Mouse (Mus musculus) left cerebral cortex, adult 8-10 months (tissue): ENCODE results near the gene Olfr768. TPM values are rescaled to one million over a fixed set of nuclear protein-coding genes. Genes with fewer than 3 reads are reported as not detected.
"Not testable (repeated sequence)": the region's sequence is repeated elsewhere in the genome, so short reads cannot be mapped to it uniquely, and the experiment has no call there.

ENCODE experiments used
- DNase-seq, 2 experiments: peaks; one replicate each; pipeline ENCODE4 v3.0.0; 2022; ENCODE audit warnings: low spot score in 2 of 2
- total RNA-seq, 4 experiments: library from RNA; stranded (reverse); gene quantifications; 2 replicates each; pipeline ENCODE4 v1.2.4; 2022

Gene Olfr768
- total RNA-seq = not detected

- DNase-seq = no peak
Measured at GRCm38 (mm10) chr10:129099275-129099674, at the start of gene Olfr768. Gene Olfr768, minus strand, starts transcription at chr10:129099375.

- DNase-seq = no peak
Measured at GRCm38 (mm10) chr10:129138898-129139297, 39.7 kb upstream of the Olfr768 start, which contains the start of gene Olfr770. Gene Olfr770, minus strand, starts transcription at chr10:129138998.

DNA sequence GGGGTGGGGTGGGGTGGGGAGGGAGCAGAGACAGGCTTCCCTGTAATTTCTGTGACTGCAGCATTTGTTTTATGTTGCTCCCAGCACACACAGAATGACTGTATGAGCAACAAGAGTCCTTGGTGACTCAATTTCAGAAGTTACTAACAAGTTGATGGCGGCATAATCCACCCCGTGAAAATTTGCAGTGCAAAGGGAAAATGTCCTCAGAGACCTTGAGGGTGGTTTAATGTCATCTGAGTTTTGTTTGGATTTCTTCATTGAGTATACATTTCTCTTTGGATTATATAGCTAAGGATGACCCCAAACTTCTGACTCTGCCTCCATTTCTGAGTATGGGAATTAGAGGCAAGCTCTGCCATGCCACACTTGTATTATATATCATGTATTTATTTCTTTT lies 18.6 kb upstream of the Olfr768 start, which contains the start of gene Olfr769:
Gene Olfr769 (minus strand): TSS at position 101 of the 400 bp plus-strand sequence.
- no peak for DNase-seq

DNA sequence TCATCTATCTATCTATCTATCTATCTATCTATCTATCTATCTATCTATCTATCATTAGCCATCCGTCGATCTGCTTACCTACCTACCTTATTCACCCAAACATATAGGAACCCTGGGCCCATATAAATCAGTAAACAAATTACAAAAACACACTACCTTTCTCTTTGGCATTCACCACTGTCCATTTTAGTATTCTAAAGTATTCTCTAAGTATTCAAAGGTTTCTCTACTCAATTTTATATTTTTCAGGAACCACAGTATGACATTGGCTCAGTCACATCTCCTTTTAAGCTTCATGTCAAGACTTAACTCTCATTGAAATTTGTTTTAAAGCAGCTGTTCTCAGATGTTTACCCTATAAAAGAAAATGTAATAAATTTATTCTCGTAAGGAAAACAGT lies 16.0 kb upstream of the Olfr768 start:
- no peak for DNase-seq

- no peak for DNase-seq
Measured at GRCm38 (mm10) chr10:129101231-129101630, 2.1 kb upstream of the Olfr768 start.

- DNase-seq = not testable (repeated sequence)
Measured at GRCm38 (mm10) chr10:129082810-129083209, 16.4 kb downstream of the Olfr768 start, which contains the start of gene Olfr767. Gene Olfr767, minus strand, starts transcription at chr10:129082910.

DNA sequence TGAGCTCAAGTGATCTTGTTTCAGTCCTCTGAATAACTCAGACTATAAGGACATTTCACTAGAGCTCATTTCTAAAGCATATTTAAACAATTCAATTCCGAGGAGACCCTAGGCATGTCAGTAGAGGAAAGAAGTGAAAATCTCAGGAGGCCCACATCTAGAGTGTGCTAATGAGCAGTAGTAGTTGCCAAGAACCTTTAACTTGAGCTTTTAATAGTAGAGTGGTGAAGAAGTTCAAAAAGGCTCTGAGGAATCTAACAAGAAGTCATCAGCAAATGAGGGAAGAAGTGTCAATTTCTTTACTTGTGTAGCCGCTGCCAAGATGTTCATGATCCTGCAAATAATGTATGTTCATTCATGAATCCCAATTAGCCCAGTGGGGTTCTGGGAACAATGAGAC lies 30.3 kb downstream of the Olfr768 start, which contains the start of gene Olfr766-ps1:
Gene Olfr766-ps1 (minus strand): TSS at position 101 of the 400 bp plus-strand sequence.
- no peak for DNase-seq

- DNase-seq = not testable (repeated sequence)
Measured at GRCm38 (mm10) chr10:129049898-129050297, 49.3 kb downstream of the Olfr768 start, which contains the start of gene Olfr765. Gene Olfr765, minus strand, starts transcription at chr10:129049998.

Other genes starting within 250 kb of the Olfr768 start
- gene Gdf11, start 207.7 kb downstream of the Olfr768 start, total RNA-seq = 10 to 100 TPM; 13.3 to 15.2 (median 13.9) TPM
- gene Cd63, start 198.4 kb downstream of the Olfr768 start, total RNA-seq = 100 to 1,000 TPM in 2 of 4 experiments, 10 to 100 TPM in 2; 67.2 to 139 (median 94.1) TPM
- 10 to 100 TPM in 2 of 4 experiments, 1 to 10 TPM in 2; 5.0 to 12.3 (median 8.9) TPM for gene Rdh5, start 176.5 kb downstream of the Olfr768 start, total RNA-seq
- gene Bloc1s1, start 175.3 kb downstream of the Olfr768 start, total RNA-seq = 100 to 1,000 TPM in 1 of 4 experiments, 10 to 100 TPM in 3; 83.3 to 106 (median 89.5) TPM
- 10 to 100 TPM; 12.6 to 15.5 (median 13.9) TPM for gene Itga7, start 165.6 kb downstream of the Olfr768 start, total RNA-seq
- not detected for gene Mettl7b, start 138.4 kb downstream of the Olfr768 start, total RNA-seq
- not detected for gene Olfr9, start 109.9 kb downstream of the Olfr768 start, total RNA-seq
- not detected for gene Olfr763, start 88.6 kb downstream of the Olfr768 start, total RNA-seq
- gene Olfr764-ps1, start 59.5 kb downstream of the Olfr768 start, total RNA-seq = not detected
- not detected for gene Olfr765, start 49.4 kb downstream of the Olfr768 start, total RNA-seq
- gene Olfr766-ps1, start 30.4 kb downstream of the Olfr768 start, total RNA-seq = not detected
- not detected for gene Olfr767, start 16.5 kb downstream of the Olfr768 start, total RNA-seq
- gene Olfr769, start 18.5 kb upstream of the Olfr768 start, total RNA-seq = not detected
- gene Olfr770, start 39.6 kb upstream of the Olfr768 start, total RNA-seq = not detected
- gene Olfr771, start 65.4 kb upstream of the Olfr768 start, total RNA-seq = not detected
- gene Olfr772, start 78.5 kb upstream of the Olfr768 start, total RNA-seq = not detected
- not detected for gene Olfr773, start 88.0 kb upstream of the Olfr768 start, total RNA-seq
- gene Olfr774, start 136.8 kb upstream of the Olfr768 start, total RNA-seq = not detected
- not detected for gene Olfr775, start 149.0 kb upstream of the Olfr768 start, total RNA-seq
- not detected for gene Olfr776, start 159.8 kb upstream of the Olfr768 start, total RNA-seq
- not detected for gene Olfr777, start 172.1 kb upstream of the Olfr768 start, total RNA-seq
- not detected for gene Olfr780, start 218.7 kb upstream of the Olfr768 start, total RNA-seq
- not detected for gene Olfr781, start 229.5 kb upstream of the Olfr768 start, total RNA-seq
- not detected for gene Olfr782, start 249.5 kb upstream of the Olfr768 start, total RNA-seq